Mouse (Mus musculus): ENCODE results near the gene Mfsd12. TPM values are rescaled to one million over a fixed set of nuclear protein-coding genes. Genes with fewer than 3 reads are reported as not detected.

Mfsd12 gene
- polyA plus RNA-seq, 1 experiment from 2014 or later: 10.7 TPM

DNA sequence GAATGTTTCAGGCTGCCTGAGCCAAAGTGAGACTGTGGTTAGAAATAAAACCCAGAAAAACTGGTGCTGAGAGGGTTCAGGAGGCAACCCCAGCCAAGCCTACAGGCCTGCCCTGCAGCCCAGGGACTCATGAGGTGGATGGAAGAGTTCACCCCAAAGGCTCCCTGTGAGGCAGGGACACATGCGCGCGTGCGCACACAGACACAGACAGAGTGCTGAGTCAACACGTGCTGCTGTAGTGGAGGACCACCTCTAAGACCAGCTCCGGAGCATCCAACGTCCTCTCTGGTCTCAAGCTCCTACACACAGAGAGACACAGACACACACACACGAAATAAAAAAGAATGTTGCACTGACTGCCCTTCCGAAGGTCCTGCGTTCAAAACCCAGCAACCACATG, 18.0 kb downstream of the Mfsd12 start:
- WGBS: 89% methylated on average over 10 of the region's 10 CpGs
- Histone ChIP-seq H3K27me3 (replicated peaks) (no peaks in the 10 kb centered on the region), H3K36me3 (peaks cover 61% of the 10 kb centered on the region), H3K4me2 (peak overlapping the region; percentile 84; the same call in 1 of the 2 replicates), H3K9ac (no peak overlapping the region), H3K4me1 (peaks cover 37% of the 10 kb centered on the region), H3K4me3 (no peak overlapping the region), H3K27ac (replicated peaks) (no peak overlapping the region), H3K9me3 (no peaks in the 10 kb centered on the region)
- no peak for ATAC-seq (ENCODE audit: extremely low read depth, insufficient number of reproducible peaks, low FRiP score, low TSS enrichment)

DNA sequence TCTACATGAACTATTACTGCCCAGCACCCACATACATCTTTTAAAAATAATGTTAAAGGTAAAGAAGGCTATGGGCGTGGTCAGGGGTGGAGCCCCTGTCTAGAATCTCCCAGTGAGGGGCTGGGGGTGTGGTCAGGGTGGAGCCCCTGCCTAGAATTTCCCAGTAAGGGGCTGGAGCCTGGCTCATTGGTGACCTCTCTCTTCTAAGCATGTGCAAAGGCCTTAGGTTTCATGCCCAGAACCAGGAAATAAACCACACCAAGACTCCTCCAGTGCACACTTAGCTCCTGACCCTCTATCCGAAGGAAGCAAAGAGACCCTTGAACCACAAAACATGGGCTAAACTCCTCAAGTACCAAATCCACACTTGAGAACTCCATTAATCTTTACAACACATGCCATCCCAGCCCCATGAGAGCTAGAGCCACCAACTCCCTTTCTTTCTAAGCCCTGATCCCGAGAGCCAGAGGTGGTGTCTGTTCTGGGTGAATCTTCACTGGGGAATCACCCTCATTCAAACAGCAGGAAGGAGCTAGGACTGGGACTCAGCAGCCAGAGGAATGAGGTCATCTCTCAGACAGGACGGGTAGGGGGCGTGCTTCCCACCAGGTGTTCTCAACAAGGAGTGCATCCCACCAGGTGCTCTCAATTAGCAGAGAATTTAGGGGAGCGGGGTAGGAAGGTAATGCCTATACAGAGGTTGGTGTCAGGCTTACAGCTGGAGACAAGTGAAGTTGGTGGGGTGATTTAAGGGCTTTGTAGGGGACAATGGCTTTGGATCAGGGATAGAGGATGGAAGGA, 19.5 kb downstream of the Mfsd12 start:
- peak overlapping the region; percentile 77 for H3K27ac ChIP-seq (replicated peaks)
- peaks cover 47% of the 10 kb centered on the region for H3K36me3 ChIP-seq
- H3K9me3 ChIP-seq: no peaks in the 10 kb centered on the region
- WGBS: 36% methylated on average over 6 of the region's 6 CpGs
- no peaks in the 10 kb centered on the region for H3K27me3 ChIP-seq (replicated peaks)
- peak overlapping the region; percentile 84 for H3K4me2 ChIP-seq
- no peak for ATAC-seq (ENCODE audit: extremely low read depth, insufficient number of reproducible peaks, low FRiP score, low TSS enrichment)
- peaks cover 39% of the 10 kb centered on the region for H3K4me1 ChIP-seq
- H3K9ac ChIP-seq: peak overlapping the region; percentile 97
- peak overlapping the region; percentile 83 for H3K4me3 ChIP-seq

DNA sequence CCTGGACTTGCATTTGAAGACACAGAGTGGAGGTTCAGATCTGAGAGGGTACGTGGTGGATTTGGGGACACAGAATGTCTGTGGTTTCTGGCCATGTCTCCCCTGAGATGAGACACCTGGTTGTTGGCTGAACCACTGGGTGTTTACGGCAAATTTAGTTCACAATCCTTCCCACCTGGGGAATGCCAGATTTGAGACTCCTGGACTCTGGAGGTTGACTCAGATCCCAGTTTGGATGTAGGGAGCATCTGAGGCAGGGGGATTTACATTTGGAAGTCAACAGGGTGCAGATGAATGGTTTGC, 20.0 kb downstream of the Mfsd12 start:
- H3K27me3 ChIP-seq (replicated peaks): no peaks in the 10 kb centered on the region
- H3K27ac ChIP-seq (replicated peaks): peak overlapping the region; percentile 77
- no peak for ATAC-seq (ENCODE audit: extremely low read depth, insufficient number of reproducible peaks, low FRiP score, low TSS enrichment)
- 50% methylated on average over 2 of the region's 2 CpGs for WGBS
- H3K4me2 ChIP-seq: peak overlapping the region; percentile 84
- no peaks in the 10 kb centered on the region for H3K9me3 ChIP-seq
- peak overlapping the region; percentile 83 for H3K4me3 ChIP-seq
- peaks cover 41% of the 10 kb centered on the region for H3K36me3 ChIP-seq
- H3K9ac ChIP-seq: peak overlapping the region; percentile 97
- peaks cover 44% of the 10 kb centered on the region for H3K4me1 ChIP-seq

DNA sequence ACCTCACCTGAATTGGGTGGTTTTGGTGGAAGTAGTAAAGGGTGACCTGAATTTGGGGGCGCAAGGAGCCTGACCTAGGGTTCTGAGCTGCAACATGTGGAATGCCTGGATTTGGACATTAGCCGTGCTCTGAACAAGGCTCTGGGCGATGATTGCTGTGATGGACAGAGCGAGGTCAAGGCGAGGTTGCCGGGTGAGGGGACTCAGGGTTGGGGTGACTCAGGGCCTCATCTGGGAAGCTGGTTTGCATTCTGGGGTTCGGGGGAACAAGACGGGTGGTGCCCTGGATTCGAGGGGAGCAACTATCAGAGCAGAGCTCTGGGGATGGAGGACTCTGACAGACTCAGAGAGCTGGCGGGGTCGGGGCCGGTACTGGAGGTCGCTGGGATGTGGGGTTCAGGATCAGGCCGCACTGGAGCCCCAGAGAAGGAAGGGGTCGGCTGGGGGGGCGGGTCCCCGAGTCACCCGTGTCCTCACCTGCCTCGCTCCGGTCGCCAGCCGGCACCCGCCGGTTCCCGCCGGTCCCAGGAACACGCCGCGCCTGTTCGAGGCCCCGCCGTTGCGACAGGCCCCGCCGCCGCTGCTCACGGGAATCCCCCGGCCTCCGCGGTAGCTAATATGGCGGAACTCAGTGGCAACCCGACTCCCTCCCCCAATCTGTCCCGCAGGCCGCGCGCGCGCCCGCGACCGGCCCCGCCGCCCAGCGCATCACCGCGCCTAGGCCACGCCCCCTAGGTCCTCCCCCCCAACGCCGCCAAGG, 20.7 kb downstream of the Mfsd12 start, which contains the start of gene Fzr1:
Gene Fzr1 (minus strand): TSS at position 724 of the 760 bp plus-strand sequence.
- Histone ChIP-seq H3K4me2 (peak within 1 kb of the TSS; percentile 84), H3K9ac (peak within 1 kb of the TSS; percentile 97), H3K27ac (replicated peaks) (peak within 1 kb of the TSS; percentile 85), H3K36me3 (peaks cover 35% of the 10 kb centered on the region), H3K4me1 (peaks cover 47% of the 10 kb centered on the region), H3K27me3 (replicated peaks) (no peaks in the 10 kb centered on the region), H3K9me3 (no peaks in the 10 kb centered on the region), H3K4me3 (peak within 1 kb of the TSS; percentile 83)
- ATAC-seq (ENCODE audit: extremely low read depth, insufficient number of reproducible peaks, low FRiP score, low TSS enrichment): peak; percentile 3; the same call in 1 of the 2 replicates
- under 1% methylated on average over 58 of the region's 59 CpGs for WGBS

DNA sequence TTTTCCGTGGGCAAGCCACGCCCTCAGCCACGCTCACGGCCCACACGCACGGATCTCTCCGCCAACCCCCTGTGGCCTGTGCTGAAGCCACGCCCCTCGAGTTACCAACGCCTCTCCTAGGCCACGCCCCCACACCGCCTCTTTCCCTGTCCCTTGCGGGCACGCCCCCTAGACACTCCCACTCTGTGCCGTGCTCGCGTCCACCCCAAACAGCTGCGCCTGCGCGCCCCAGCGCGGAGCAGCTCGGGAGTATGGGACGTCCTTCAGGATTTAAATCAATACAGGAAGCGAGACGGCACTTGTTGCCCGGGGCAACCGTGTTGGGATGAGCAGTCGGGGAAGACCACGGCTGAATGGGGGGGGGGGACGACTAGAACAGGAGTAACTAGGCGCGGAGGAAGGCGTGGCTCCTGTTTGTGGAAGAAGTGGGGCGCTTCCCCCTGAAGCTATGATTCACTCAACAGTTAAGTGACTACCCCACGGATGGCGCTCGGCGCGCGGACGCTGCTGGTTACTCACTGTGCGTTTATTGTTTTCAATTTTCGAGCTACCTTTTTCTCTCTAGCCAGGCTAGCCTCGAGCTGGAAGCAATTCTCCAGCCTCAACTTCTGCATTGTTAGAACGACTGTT, 21.4 kb downstream of the Mfsd12 start:
- H3K9ac ChIP-seq: peak overlapping the region; percentile 97
- no peaks in the 10 kb centered on the region for H3K27me3 ChIP-seq (replicated peaks)
- WGBS: under 1% methylated on average over 46 of the region's 46 CpGs
- H3K4me3 ChIP-seq: peak overlapping the region; percentile 83
- peaks cover 45% of the 10 kb centered on the region for H3K4me1 ChIP-seq
- H3K27ac ChIP-seq (replicated peaks): peak overlapping the region; percentile 85
- H3K36me3 ChIP-seq: peaks cover 28% of the 10 kb centered on the region
- no peaks in the 10 kb centered on the region for H3K9me3 ChIP-seq
- ATAC-seq (ENCODE audit: extremely low read depth, insufficient number of reproducible peaks, low FRiP score, low TSS enrichment): peak; percentile 92
- peak overlapping the region; percentile 76 for H3K4me2 ChIP-seq

DNA sequence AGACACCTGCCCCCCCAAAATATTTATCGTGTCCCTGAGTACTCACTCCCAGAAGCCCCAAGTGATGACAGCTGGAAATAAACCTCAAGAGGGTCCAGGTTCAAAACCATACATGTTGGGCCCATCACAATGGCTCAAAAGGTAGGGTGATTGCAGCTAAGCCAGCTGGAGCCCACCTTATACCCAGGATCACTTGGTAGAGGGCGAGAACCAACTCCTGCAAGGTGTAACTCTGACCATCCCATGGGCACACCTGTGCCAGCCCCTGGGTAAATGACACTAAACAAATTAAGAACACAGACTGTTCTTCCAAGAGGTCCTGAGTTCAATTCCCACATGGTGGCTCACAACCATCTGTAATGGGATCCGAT, 21.9 kb downstream of the Mfsd12 start:
- ATAC-seq (ENCODE audit: extremely low read depth, insufficient number of reproducible peaks, low FRiP score, low TSS enrichment): no peak
- Histone ChIP-seq H3K9ac (peak overlapping the region; percentile 81), H3K4me2 (peak overlapping the region; percentile 76), H3K36me3 (peaks cover 23% of the 10 kb centered on the region), H3K4me1 (peaks cover 45% of the 10 kb centered on the region), H3K9me3 (no peaks in the 10 kb centered on the region), H3K27me3 (replicated peaks) (no peaks in the 10 kb centered on the region), H3K4me3 (peak overlapping the region; percentile 83), H3K27ac (replicated peaks) (peak overlapping the region; percentile 85)
- WGBS: 61% methylated on average over 3 of the region's 3 CpGs

DNA sequence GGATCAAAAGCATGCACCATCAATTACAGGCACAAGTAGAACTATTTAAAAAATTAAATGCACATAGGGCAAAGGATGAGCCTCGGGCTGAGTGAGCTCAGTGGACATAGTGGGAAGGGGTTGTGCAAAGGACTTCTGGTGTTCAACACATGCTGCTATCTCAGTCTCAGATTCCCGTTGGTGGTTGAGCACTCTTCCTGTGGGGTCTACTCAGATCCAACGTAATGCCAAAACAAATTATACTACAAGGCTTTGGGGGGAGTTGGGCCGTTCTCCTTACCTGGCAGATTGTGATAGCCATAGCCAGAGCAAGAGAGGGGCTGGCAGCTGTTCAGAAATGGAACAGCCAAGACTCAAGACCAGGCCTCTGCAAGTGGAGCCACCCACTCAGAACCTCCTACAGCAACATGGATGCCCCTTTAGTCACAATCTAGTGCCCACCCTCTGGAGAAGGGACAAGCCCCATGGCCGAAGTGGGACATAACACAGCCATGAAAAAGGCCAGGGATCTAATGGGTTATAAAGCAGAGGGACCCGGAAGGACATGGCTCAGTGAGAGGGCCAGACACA, 22.6 kb downstream of the Mfsd12 start:
- Histone ChIP-seq H3K9me3 (no peaks in the 10 kb centered on the region), H3K9ac (no peak overlapping the region), H3K4me2 (peak overlapping the region; percentile 76), H3K4me3 (no peak overlapping the region), H3K27ac (replicated peaks) (no peak overlapping the region), H3K27me3 (replicated peaks) (no peaks in the 10 kb centered on the region), H3K4me1 (peaks cover 47% of the 10 kb centered on the region), H3K36me3 (peaks cover 16% of the 10 kb centered on the region)
- no peak for ATAC-seq (ENCODE audit: extremely low read depth, insufficient number of reproducible peaks, low FRiP score, low TSS enrichment)
- WGBS: 87% methylated on average over 6 of the region's 6 CpGs

DNA sequence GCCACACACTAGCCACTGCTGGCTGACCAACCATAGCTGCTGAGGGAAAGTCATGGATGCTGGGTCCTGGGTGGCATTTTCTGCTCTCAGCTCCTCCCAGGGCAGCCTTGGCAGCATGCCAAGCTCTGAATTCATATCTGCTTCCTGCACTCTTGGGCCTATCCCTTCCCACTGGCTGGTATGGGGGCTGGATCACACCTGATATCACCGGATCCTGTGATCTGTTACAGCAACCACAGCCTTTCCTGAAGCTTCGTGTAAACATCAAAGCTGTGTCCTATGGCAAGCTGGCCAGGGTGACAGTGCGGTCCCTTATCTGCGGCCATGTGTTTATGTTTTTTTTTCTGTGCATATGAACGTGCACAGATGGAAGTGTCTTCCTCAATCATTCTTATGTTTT, 24.7 kb downstream of the Mfsd12 start:
- H3K4me3 ChIP-seq: no peak overlapping the region
- no peaks in the 10 kb centered on the region for H3K27me3 ChIP-seq (replicated peaks)
- peak overlapping the region; percentile 45 for H3K9ac ChIP-seq
- no peaks in the 10 kb centered on the region for H3K9me3 ChIP-seq
- peaks cover 39% of the 10 kb centered on the region for H3K4me1 ChIP-seq
- H3K36me3 ChIP-seq: peaks cover 15% of the 10 kb centered on the region
- ATAC-seq (ENCODE audit: extremely low read depth, insufficient number of reproducible peaks, low FRiP score, low TSS enrichment): no peak
- H3K27ac ChIP-seq (replicated peaks): peak overlapping the region; percentile 77
- H3K4me2 ChIP-seq: peak overlapping the region; percentile 28
- 29% methylated on average over 5 of the region's 5 CpGs for WGBS

DNA sequence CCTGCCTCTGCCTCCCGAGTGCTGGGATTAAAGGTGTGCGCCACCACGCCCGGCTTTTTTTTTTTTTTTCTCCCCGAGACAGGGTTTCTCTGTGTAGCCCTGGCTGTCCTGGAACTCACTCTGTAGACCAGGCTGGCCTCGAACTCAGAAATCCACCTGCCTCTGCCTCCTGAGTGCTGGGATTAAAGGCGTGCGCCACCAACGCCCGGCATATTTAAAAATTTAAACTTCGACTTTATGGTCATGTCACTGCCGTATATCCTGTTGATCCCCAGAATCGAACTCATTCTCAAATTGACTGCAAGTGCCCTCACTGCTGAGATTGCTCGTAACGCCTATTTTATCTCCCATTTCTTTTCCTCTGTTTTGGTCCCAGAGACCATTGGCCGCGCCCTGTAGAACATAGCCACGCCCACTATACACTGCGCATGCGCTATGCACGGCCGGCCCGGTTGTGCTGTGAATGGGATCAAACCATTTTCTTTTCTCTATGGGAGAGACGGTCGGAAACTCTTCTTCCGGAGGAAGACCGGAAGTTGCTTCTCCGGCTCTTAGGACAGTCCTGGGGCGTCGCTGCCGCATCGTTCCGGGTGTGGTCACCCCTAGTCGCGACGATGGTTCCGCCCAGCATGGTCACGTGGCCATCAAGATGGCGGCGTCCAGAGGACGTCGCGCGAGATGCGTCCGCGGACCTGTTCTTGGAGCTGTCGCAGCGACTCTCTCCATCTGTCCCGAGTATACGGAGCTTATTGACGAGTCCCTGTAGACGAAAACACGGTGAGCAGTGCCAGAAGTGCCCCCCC, 26.7 kb downstream of the Mfsd12 start, which contains the start of the genes Dohh and Gm48551:
Gene Dohh (plus strand): TSS at position 627 of the 803 bp plus-strand sequence.
Gene Gm48551 (plus strand): TSS at position 665 of the 803 bp plus-strand sequence.
- Histone ChIP-seq H3K4me1 (peaks cover 34% of the 10 kb centered on the region), H3K9ac (peak within 1 kb of the TSS; percentile 93), H3K4me3 (peak within 1 kb of the TSS; percentile 89), H3K4me2 (peak within 1 kb of the TSS; percentile 92), H3K36me3 (peaks cover 34% of the 10 kb centered on the region), H3K27ac (replicated peaks) (peak within 1 kb of the TSS; percentile 80), H3K9me3 (no peaks in the 10 kb centered on the region), H3K27me3 (replicated peaks) (no peaks in the 10 kb centered on the region)
- ATAC-seq (ENCODE audit: extremely low read depth, insufficient number of reproducible peaks, low FRiP score, low TSS enrichment): peak; percentile 88
- 4% methylated on average over 52 of the region's 54 CpGs for WGBS

DNA sequence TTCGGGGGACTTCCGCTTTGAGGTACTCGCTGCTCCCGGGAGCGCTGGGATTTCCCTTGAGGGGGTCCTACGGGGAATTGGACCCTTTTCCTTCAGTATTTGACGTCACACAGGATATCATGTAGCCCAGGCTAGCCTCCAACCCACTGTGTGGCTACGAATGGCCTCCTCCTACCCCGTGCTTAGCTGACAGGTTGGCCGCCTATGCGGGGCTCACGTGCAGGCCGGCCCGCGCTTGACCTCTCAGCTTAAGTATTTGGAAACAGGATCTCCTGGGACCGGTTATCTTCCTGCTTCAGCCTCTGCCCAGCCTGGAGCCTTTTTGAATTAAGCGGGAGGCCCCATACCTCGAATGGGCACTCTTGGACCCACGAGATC, 27.3 kb downstream of the Mfsd12 start:
- WGBS: under 1% methylated on average over 19 of the region's 19 CpGs
- Histone ChIP-seq H3K4me3 (peak overlapping the region; percentile 89), H3K4me1 (peaks cover 34% of the 10 kb centered on the region), H3K27me3 (replicated peaks) (no peaks in the 10 kb centered on the region), H3K36me3 (peaks cover 37% of the 10 kb centered on the region), H3K9me3 (no peaks in the 10 kb centered on the region), H3K4me2 (peak overlapping the region; percentile 92), H3K9ac (peak overlapping the region; percentile 93), H3K27ac (replicated peaks) (peak overlapping the region; percentile 80)
- no peak for ATAC-seq (ENCODE audit: extremely low read depth, insufficient number of reproducible peaks, low FRiP score, low TSS enrichment)
